Mouse (Mus musculus) liver, adult 2 months (tissue): ENCODE data around the gene Pip5k1a. TPM values are rescaled to one million over a fixed set of nuclear protein-coding genes. Genes with fewer than 3 reads are reported as not detected.

Experiments used
- DNase-seq: peaks from one replicate; pipeline ENCODE4 v3.0.0-alpha.2; 2011; ENCODE audit warnings: low read depth, low spot score; ENCODE audit errors: extremely low read depth
- H3K27ac ChIP-seq: fragments of 200-500 bp; replicated peaks from 2 replicates; pipeline ENCODE4 v1.5.1; 2012; ENCODE audit warnings: low read depth, mild to moderate bottlenecking, control low read depth, inconsistent platforms, low read length; ENCODE audit not compliant: insufficient read depth
- H3K27me3 ChIP-seq: fragments of 200-500 bp; 2 replicates; pipeline ENCODE4 v1.6.1; 2012; ENCODE audit warnings: mild to moderate bottlenecking, moderate library complexity, low read length, inconsistent platforms; ENCODE audit not compliant: control insufficient read depth, insufficient read depth
- H3K36me3 ChIP-seq: fragments of 200-500 bp; 2 replicates; pipeline ENCODE4 v1.6.1; 2012; ENCODE audit warnings: low read length, inconsistent platforms; ENCODE audit not compliant: control insufficient read depth, insufficient read depth
- H3K4me1 ChIP-seq: fragments of 200-500 bp; 2 replicates; pipeline ENCODE4 v1.6.1; 2011; ENCODE audit warnings: low read length; ENCODE audit not compliant: control insufficient read depth, insufficient read depth
- H3K4me3 ChIP-seq: fragments of 200-500 bp; 2 replicates; pipeline ENCODE4 v1.5.1; 2011; ENCODE audit warnings: low read depth, mild to moderate bottlenecking, control low read depth, low read length, moderate library complexity; ENCODE audit not compliant: insufficient read depth
- H3K79me2 ChIP-seq: fragments of 200-500 bp; 2 replicates; pipeline ENCODE4 v1.6.1; 2012; ENCODE audit warnings: inconsistent platforms, mild to moderate bottlenecking, low read length, moderate library complexity; ENCODE audit not compliant: control insufficient read depth, insufficient read depth
- H3K9ac ChIP-seq: fragments of 200-500 bp; 2 replicates; pipeline ENCODE4 v1.6.1; 2012; ENCODE audit warnings: low read depth, mild to moderate bottlenecking, control low read depth, inconsistent platforms, low read length
- CTCF ChIP-seq: fragments of 200-500 bp; IDR thresholded peaks from 2 replicates; pipeline ENCODE4 v1.5.1; 2011; ENCODE audit warnings: low read depth, low read length, control low read depth
- POLR2A ChIP-seq: fragments of 200-500 bp; IDR thresholded peaks from 2 replicates; pipeline ENCODE4 v1.6.1; 2011; ENCODE audit warnings: low read length, control low read depth; ENCODE audit not compliant: insufficient read depth; ENCODE audit errors: extremely low read depth
- WGBS: fragments of 180-500 bp; shearing (Covaris S2); methylation state at CpG from one replicate; pipeline ENCODE4 v1.1.7; 2018; 5-methylcytosine and 5-hydroxymethylcytosine counted together
- polyA plus RNA-seq: library from polyadenylated mRNA; depleted of rRNA; stranded (reverse); fragments of >200 nt; gene quantifications from 2 replicates; pipeline ENCODE4 v1.2.3, GENCODE M21; 2012
- total RNA-seq: library from RNA; depleted of rRNA; stranded (reverse); fragments of >200 nt; gene quantifications from 2 replicates; pipeline ENCODE4 v1.2.3, GENCODE M21; 2014

The Pip5k1a gene
- total and polyA plus RNA-seq, 2 experiments, result 4.5 to 6.7 TPM

GRCm38 (mm10) chr3:95105121-95105520 is 1.6 kb downstream of the Pip5k1a start:
- no peak for TF ChIP-seq POLR2A
- TF ChIP-seq CTCF, result no peak
- no peaks in the 10 kb centered on the region for H3K27me3 ChIP-seq
- H3K9ac ChIP-seq, result peak overlapping the region; percentile 25; the same call in 1 of the 2 replicates
- DNase-seq, result no peak
- peaks cover 7% of the 10 kb centered on the region; the same call in 1 of the 2 replicates for H3K4me1 ChIP-seq
- 18% methylated on average over 4 of the region's 4 CpGs for WGBS
- peaks cover 4% of the 10 kb centered on the region; the same call in 1 of the 2 replicates for H3K36me3 ChIP-seq
- H3K4me3 ChIP-seq, result peak overlapping the region; percentile 13; the same call in 1 of the 2 replicates
- no peak overlapping the region for H3K27ac ChIP-seq
- H3K79me2 ChIP-seq, result peaks cover 23% of the 10 kb centered on the region

- no peaks in the 10 kb centered on the region for H3K27me3 ChIP-seq
- DNase-seq, result no peak
- WGBS, result 58% methylated on average over 2 of the region's 2 CpGs
- peaks cover 7% of the 10 kb centered on the region; the same call in 1 of the 2 replicates for H3K4me1 ChIP-seq
- H3K9ac ChIP-seq, result no peak overlapping the region
- no peak overlapping the region for H3K27ac ChIP-seq
- no peak overlapping the region for H3K4me3 ChIP-seq
- peaks cover 8% of the 10 kb centered on the region; the same call in 1 of the 2 replicates for H3K36me3 ChIP-seq
- H3K79me2 ChIP-seq, result peaks cover 26% of the 10 kb centered on the region
- TF ChIP-seq CTCF (no peak), POLR2A (no peak)
These were observed 5.9 kb downstream of the Pip5k1a start for GRCm38 (mm10) chr3:95100854-95101253.

- no peak overlapping the region for H3K9ac ChIP-seq
- TF ChIP-seq CTCF (no peak), POLR2A (no peak)
- H3K36me3 ChIP-seq, result no peaks in the 10 kb centered on the region
- H3K4me3 ChIP-seq, result no peak overlapping the region
- no peaks in the 10 kb centered on the region; the same call in 1 of the 2 replicates for H3K79me2 ChIP-seq
- no peaks in the 10 kb centered on the region for H3K27me3 ChIP-seq
- no peak overlapping the region for H3K27ac ChIP-seq
- 0 out of 2 replicates have a peak, but pooled peaks cover 2% of the 10 kb centered on the region for H3K4me1 ChIP-seq
- 88% methylated on average over 1 of the region's 1 CpGs for WGBS
- DNase-seq, result no peak
These were observed 18.7 kb downstream of the Pip5k1a start for GRCm38 (mm10) chr3:95088071-95088470.

- Histone ChIP-seq H3K4me3 (no peak overlapping the region), H3K27me3 (no peaks in the 10 kb centered on the region), H3K36me3 (peaks cover 59% of the 10 kb centered on the region), H3K4me1 (no peaks in the 10 kb centered on the region), H3K9ac (no peak overlapping the region), H3K79me2 (no peaks in the 10 kb centered on the region; the same call in 1 of the 2 replicates), H3K27ac (no peak overlapping the region)
- DNase-seq, result no peak
- 91% methylated on average over 2 of the region's 2 CpGs for WGBS
- no peak for TF ChIP-seq POLR2A
- TF ChIP-seq CTCF, result no peak
These were observed 35.1 kb downstream of the Pip5k1a start for GRCm38 (mm10) chr3:95071606-95072005.

GRCm38 (mm10) chr3:95066570-95066969 is 40.2 kb downstream of the Pip5k1a start:
- Histone ChIP-seq H3K4me1 (no peaks in the 10 kb centered on the region), H3K27me3 (no peaks in the 10 kb centered on the region), H3K4me3 (no peak overlapping the region), H3K9ac (no peak overlapping the region), H3K79me2 (no peaks in the 10 kb centered on the region), H3K36me3 (peaks cover 60% of the 10 kb centered on the region), H3K27ac (no peak overlapping the region)
- DNase-seq, result no peak
- TF ChIP-seq CTCF, result no peak
- no peak for TF ChIP-seq POLR2A
- WGBS, result 92% methylated on average over 11 of the region's 11 CpGs

GRCm38 (mm10) chr3:95066095-95066494 is 40.6 kb downstream of the Pip5k1a start:
- no peak for TF ChIP-seq POLR2A
- TF ChIP-seq CTCF, result no peak
- no peak overlapping the region for H3K27ac ChIP-seq
- no peak overlapping the region for H3K9ac ChIP-seq
- no peak overlapping the region for H3K4me3 ChIP-seq
- 84% methylated on average over 6 of the region's 6 CpGs for WGBS
- no peak for DNase-seq
- peaks cover 57% of the 10 kb centered on the region for H3K36me3 ChIP-seq
- no peaks in the 10 kb centered on the region for H3K27me3 ChIP-seq
- H3K4me1 ChIP-seq, result no peaks in the 10 kb centered on the region
- H3K79me2 ChIP-seq, result no peaks in the 10 kb centered on the region
